Mouse (Mus musculus) urinary bladder, postnatal 14 days (tissue): ENCODE results near the gene Cdh5.

ENCODE experiments used
- DNase-seq: peaks from one replicate; pipeline ENCODE4 v3.0.0; 2021; ENCODE audit warnings: low spot score

The Cdh5 gene

GRCm38 (mm10) chr8:104134521-104134920 is 33.1 kb downstream of the Cdh5 start:
- DNase-seq = no peak

- DNase-seq = no peak
Measured at GRCm38 (mm10) chr8:104136277-104136676, 34.9 kb downstream of the Cdh5 start.

GRCm38 (mm10) chr8:104137636-104138035 is 36.2 kb downstream of the Cdh5 start:
- DNase-seq = no peak

- DNase-seq = no peak
Measured at GRCm38 (mm10) chr8:104140611-104141010, 39.2 kb downstream of the Cdh5 start.

- DNase-seq = no peak
Measured at GRCm38 (mm10) chr8:104142415-104142814, 41.0 kb downstream of the Cdh5 start.

- DNase-seq = no peak
Measured at GRCm38 (mm10) chr8:104143379-104143778, 42.0 kb downstream of the Cdh5 start.

- DNase-seq = no peak
Measured at GRCm38 (mm10) chr8:104144434-104145216, 43.2 kb downstream of the Cdh5 start.

GRCm38 (mm10) chr8:104145981-104146689 is 44.7 kb downstream of the Cdh5 start:
- DNase-seq = peak; percentile 84

GRCm38 (mm10) chr8:104146717-104147494 is 45.5 kb downstream of the Cdh5 start:
- no peak for DNase-seq

- DNase-seq = no peak
Measured at GRCm38 (mm10) chr8:104147947-104148346, 46.5 kb downstream of the Cdh5 start.

GRCm38 (mm10) chr8:104160731-104161130 is 59.3 kb downstream of the Cdh5 start:
- DNase-seq = no peak

GRCm38 (mm10) chr8:104169461-104169860 is 68.0 kb downstream of the Cdh5 start:
- no peak for DNase-seq

GRCm38 (mm10) chr8:104170118-104171049 is 69.0 kb downstream of the Cdh5 start, which contains the start of gene Bean1:
Gene Bean1, plus strand, starts transcription at chr8:104170442.
- peak; percentile 31 for DNase-seq

GRCm38 (mm10) chr8:104171050-104171620 is 69.7 kb downstream of the Cdh5 start:
- no peak for DNase-seq

- no peak for DNase-seq
Measured at GRCm38 (mm10) chr8:104172420-104172819, 71.0 kb downstream of the Cdh5 start.

GRCm38 (mm10) chr8:104175848-104176527 is 74.6 kb downstream of the Cdh5 start:
- no peak for DNase-seq

GRCm38 (mm10) chr8:104177054-104177453 is 75.6 kb downstream of the Cdh5 start:
- no peak for DNase-seq

- DNase-seq = no peak
Measured at GRCm38 (mm10) chr8:104184905-104185304, 83.5 kb downstream of the Cdh5 start.

- DNase-seq = no peak
Measured at GRCm38 (mm10) chr8:104186827-104187226, 85.4 kb downstream of the Cdh5 start.

GRCm38 (mm10) chr8:104187622-104188021 is 86.2 kb downstream of the Cdh5 start:
- no peak for DNase-seq
